Mouse (Mus musculus): ENCODE results near the gene Stx6. TPM values are rescaled to one million over a fixed set of nuclear protein-coding genes. Genes with fewer than 3 reads are reported as not detected.

The Stx6 gene
- polyA plus RNA-seq, 1 experiment = 13.6 TPM

- no peak overlapping the region for H3K27ac ChIP-seq (ENCODE audit: control insufficient read depth, insufficient read depth, low read depth, low read length)
- H3K4me1 ChIP-seq (ENCODE audit: control insufficient read depth, insufficient read depth, low read length) = peaks cover 4% of the 10 kb centered on the region; the same call in 1 of the 2 replicates
- peak; percentile 92; the same call in 1 of the 2 replicates for TF ChIP-seq CTCF (IDR thresholded peaks at IDR 0.05; ENCODE audit: control insufficient read depth, insufficient read depth, insufficient replicate concordance, low read depth, low read length)
- TF ChIP-seq POLR2A (IDR thresholded peaks at IDR 0.05; ENCODE audit: control insufficient read depth, low read depth, low read length) = no peak
- no peak overlapping the region for H3K4me3 ChIP-seq (ENCODE audit: control insufficient read depth, low read depth, low read length)
- H3K36me3 ChIP-seq (ENCODE audit: control insufficient read depth, insufficient read depth, low read length) = no peaks in the 10 kb centered on the region
- H3K27me3 ChIP-seq (ENCODE audit: control insufficient read depth, insufficient read depth, low read length) = no peaks in the 10 kb centered on the region
Observed at GRCm38 (mm10) chr1:155223849-155224554, 65.5 kb downstream of the Stx6 start.

GRCm38 (mm10) chr1:155229464-155230411, 71.2 kb downstream of the Stx6 start:
- Histone ChIP-seq H3K36me3 (ENCODE audit: control insufficient read depth, insufficient read depth, low read length) (no peaks in the 10 kb centered on the region), H3K27me3 (ENCODE audit: control insufficient read depth, insufficient read depth, low read length) (no peaks in the 10 kb centered on the region), H3K27ac (ENCODE audit: control insufficient read depth, insufficient read depth, low read depth, low read length) (no peak overlapping the region), H3K4me3 (ENCODE audit: control insufficient read depth, low read depth, low read length) (no peak overlapping the region), H3K4me1 (ENCODE audit: control insufficient read depth, insufficient read depth, low read length) (no peaks in the 10 kb centered on the region; the same call in 1 of the 2 replicates)
- TF ChIP-seq CTCF (IDR thresholded peaks at IDR 0.05; ENCODE audit: control insufficient read depth, insufficient read depth, insufficient replicate concordance, low read depth, low read length) (no peak), POLR2A (IDR thresholded peaks at IDR 0.05; ENCODE audit: control insufficient read depth, low read depth, low read length) (no peak)

- TF ChIP-seq POLR2A (IDR thresholded peaks at IDR 0.05; ENCODE audit: control insufficient read depth, low read depth, low read length) (no peak), CTCF (IDR thresholded peaks at IDR 0.05; ENCODE audit: control insufficient read depth, insufficient read depth, insufficient replicate concordance, low read depth, low read length) (no peak)
- no peaks in the 10 kb centered on the region for H3K27me3 ChIP-seq (ENCODE audit: control insufficient read depth, insufficient read depth, low read length)
- H3K27ac ChIP-seq (ENCODE audit: control insufficient read depth, insufficient read depth, low read depth, low read length) = no peak overlapping the region
- H3K4me1 ChIP-seq (ENCODE audit: control insufficient read depth, insufficient read depth, low read length) = no peaks in the 10 kb centered on the region; the same call in 1 of the 2 replicates
- no peaks in the 10 kb centered on the region for H3K36me3 ChIP-seq (ENCODE audit: control insufficient read depth, insufficient read depth, low read length)
- no peak overlapping the region for H3K4me3 ChIP-seq (ENCODE audit: control insufficient read depth, low read depth, low read length)
Observed at GRCm38 (mm10) chr1:155232385-155232784, 73.9 kb downstream of the Stx6 start.

DNA sequence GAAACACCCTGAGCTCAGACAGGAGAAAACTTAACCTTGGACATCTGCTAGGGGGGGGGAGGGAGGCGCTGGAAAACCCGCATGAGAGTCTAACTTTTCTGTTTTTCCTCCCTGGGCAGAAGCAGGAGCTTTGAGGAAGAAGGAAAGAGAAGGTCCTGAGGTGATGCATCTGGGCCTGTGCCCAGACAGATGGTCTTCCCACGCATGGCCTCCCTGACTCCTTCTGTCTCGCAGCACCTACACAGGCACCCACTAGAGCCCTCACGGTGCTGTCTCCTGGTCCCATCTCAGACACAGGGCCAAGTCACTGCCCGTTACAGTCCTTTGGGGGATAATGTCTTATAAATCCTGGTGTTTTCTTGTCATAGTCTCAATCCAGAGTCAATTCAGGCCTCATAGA, 74.3 kb downstream of the Stx6 start:
- Histone ChIP-seq H3K27me3 (ENCODE audit: control insufficient read depth, insufficient read depth, low read length) (no peaks in the 10 kb centered on the region), H3K36me3 (ENCODE audit: control insufficient read depth, insufficient read depth, low read length) (no peaks in the 10 kb centered on the region), H3K4me3 (ENCODE audit: control insufficient read depth, low read depth, low read length) (no peak overlapping the region), H3K4me1 (ENCODE audit: control insufficient read depth, insufficient read depth, low read length) (no peaks in the 10 kb centered on the region; the same call in 1 of the 2 replicates), H3K27ac (ENCODE audit: control insufficient read depth, insufficient read depth, low read depth, low read length) (no peak overlapping the region)
- no peak for TF ChIP-seq POLR2A (IDR thresholded peaks at IDR 0.05; ENCODE audit: control insufficient read depth, low read depth, low read length)
- no peak for TF ChIP-seq CTCF (IDR thresholded peaks at IDR 0.05; ENCODE audit: control insufficient read depth, insufficient read depth, insufficient replicate concordance, low read depth, low read length)

DNA sequence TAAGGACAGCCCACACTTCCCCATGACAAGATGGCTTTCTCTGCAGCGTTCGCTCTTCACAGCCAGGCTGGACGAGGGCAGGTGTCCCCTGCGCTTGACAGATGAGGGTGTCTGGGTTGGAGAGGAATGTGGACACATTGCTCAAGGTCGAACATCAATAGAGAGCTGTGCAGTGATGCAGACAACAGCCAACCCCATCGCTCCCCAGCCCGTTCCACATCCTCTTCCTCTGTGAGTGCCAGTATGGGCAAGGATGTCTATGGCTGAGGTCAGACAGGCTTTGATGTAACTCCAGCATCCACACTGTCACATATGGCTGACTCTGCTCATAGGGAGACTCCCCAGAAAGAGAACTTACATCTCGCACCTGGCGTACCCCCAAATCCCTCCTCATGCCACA, 74.9 kb downstream of the Stx6 start:
- Histone ChIP-seq H3K36me3 (ENCODE audit: control insufficient read depth, insufficient read depth, low read length) (no peaks in the 10 kb centered on the region), H3K27ac (ENCODE audit: control insufficient read depth, insufficient read depth, low read depth, low read length) (no peak overlapping the region), H3K4me3 (ENCODE audit: control insufficient read depth, low read depth, low read length) (no peak overlapping the region), H3K4me1 (ENCODE audit: control insufficient read depth, insufficient read depth, low read length) (no peaks in the 10 kb centered on the region; the same call in 1 of the 2 replicates), H3K27me3 (ENCODE audit: control insufficient read depth, insufficient read depth, low read length) (no peaks in the 10 kb centered on the region)
- TF ChIP-seq POLR2A (IDR thresholded peaks at IDR 0.05; ENCODE audit: control insufficient read depth, low read depth, low read length) (no peak), CTCF (IDR thresholded peaks at IDR 0.05; ENCODE audit: control insufficient read depth, insufficient read depth, insufficient replicate concordance, low read depth, low read length) (no peak)

- TF ChIP-seq CTCF (IDR thresholded peaks at IDR 0.05; ENCODE audit: control insufficient read depth, insufficient read depth, insufficient replicate concordance, low read depth, low read length) (no peak), POLR2A (IDR thresholded peaks at IDR 0.05; ENCODE audit: control insufficient read depth, low read depth, low read length) (no peak)
- H3K4me1 ChIP-seq (ENCODE audit: control insufficient read depth, insufficient read depth, low read length) = peaks cover 3% of the 10 kb centered on the region
Observed at GRCm38 (mm10) chr1:155233931-155234607, 75.6 kb downstream of the Stx6 start.

More at GRCm38 (mm10) chr1:155233931-155234607, 75.6 kb downstream of the Stx6 start:
- H3K27ac ChIP-seq (ENCODE audit: control insufficient read depth, insufficient read depth, low read depth, low read length) = no peak overlapping the region
- no peaks in the 10 kb centered on the region for H3K36me3 ChIP-seq (ENCODE audit: control insufficient read depth, insufficient read depth, low read length)
- H3K4me3 ChIP-seq (ENCODE audit: control insufficient read depth, low read depth, low read length) = no peak overlapping the region
- H3K27me3 ChIP-seq (ENCODE audit: control insufficient read depth, insufficient read depth, low read length) = no peaks in the 10 kb centered on the region
